Mouse (Mus musculus) layer of hippocampus, adult 11-12 months (tissue): ENCODE data around the gene Myct1.
A peak's percentile ranks its signal among the peaks of the same experiment; 100 is the strongest.

Source experiments
- DNase-seq: peaks from one replicate; pipeline ENCODE4 v3.0.0; 2022; ENCODE audit warnings: low spot score

The Myct1 gene

GRCm38 (mm10) chr10:5626268-5626667, 32.7 kb downstream of the Myct1 start:
- DNase-seq = no peak

- DNase-seq = no peak
Observed at GRCm38 (mm10) chr10:5633672-5634200, 40.2 kb downstream of the Myct1 start.

- peak; percentile 58 for DNase-seq
Observed at GRCm38 (mm10) chr10:5634336-5634735, 40.8 kb downstream of the Myct1 start.

GRCm38 (mm10) chr10:5637322-5637721, 43.7 kb downstream of the Myct1 start:
- DNase-seq = no peak

- no peak for DNase-seq
Observed at GRCm38 (mm10) chr10:5639112-5639511, 45.5 kb downstream of the Myct1 start, which contains the start of gene Vip. Vip (plus strand) TSS chr10:5639218.
